Mouse (Mus musculus) thymus, adult 2 months (tissue): ENCODE data around the gene Fgfr2.

Experiments used
- CTCF ChIP-seq: fragments of 200-500 bp; IDR thresholded peaks from 2 replicates; pipeline ENCODE4 v1.5.1; 2012; ENCODE audit warnings: mild to moderate bottlenecking, control low read depth, low read length, moderate library complexity, borderline replicate concordance; ENCODE audit not compliant: control insufficient read depth, poor library complexity, insufficient read depth; ENCODE audit errors: extremely low read depth
- POLR2A ChIP-seq: fragments of 200-500 bp; IDR thresholded peaks from 2 replicates; pipeline ENCODE4 v1.6.1; 2012; ENCODE audit warnings: mild to moderate bottlenecking, low read length, control low read depth, moderate library complexity; ENCODE audit not compliant: control insufficient read depth, poor library complexity, insufficient read depth; ENCODE audit errors: extremely low read depth

DNA sequence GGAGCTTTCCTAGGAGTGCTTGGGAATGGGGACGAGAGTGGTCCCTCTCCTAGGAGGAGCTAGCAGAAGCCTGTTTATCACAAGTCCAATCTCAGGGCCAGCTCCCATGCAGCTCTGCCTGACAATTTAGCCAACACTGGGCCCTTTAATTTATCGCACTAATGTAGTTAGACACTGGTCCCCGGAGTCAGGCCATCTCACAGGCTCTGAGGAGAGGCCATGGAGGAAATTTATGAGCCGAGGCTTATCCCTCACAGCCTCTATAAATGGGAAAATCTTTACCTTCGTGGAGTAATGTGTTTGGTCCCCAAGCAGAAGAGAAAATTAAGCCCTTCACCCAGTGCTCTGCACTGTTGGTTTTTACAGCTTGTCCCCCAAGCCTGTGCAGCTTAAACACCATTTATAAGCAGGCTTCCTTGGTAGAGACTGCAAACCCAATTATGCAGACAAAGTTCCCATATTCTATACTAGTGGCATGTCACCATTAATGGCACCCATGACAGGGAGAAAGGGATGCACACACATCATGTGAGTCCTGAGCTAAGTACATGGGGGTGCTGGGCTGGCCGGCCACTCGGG is 824.6 kb downstream of the Fgfr2 start:
- no peak for TF ChIP-seq CTCF
- TF ChIP-seq POLR2A: no peak
